Mouse (Mus musculus): ENCODE results near the gene Ttc24.

- TF ChIP-seq CTCF (IDR thresholded peaks at IDR 0.05; ENCODE audit: low read depth) (no peak), EP300 (IDR thresholded peaks at IDR 0.05; ENCODE audit: low read depth) (no peak)
Observed at GRCm38 (mm10) chr3:88082224-88082618, 4.1 kb upstream of the Ttc24 start.

All from liver, embryonic 14.5 days (tissue).